Mouse (Mus musculus): ENCODE measurements around the gene Gfpt2. TPM values are rescaled to one million over a fixed set of nuclear protein-coding genes. Genes with fewer than 3 reads are reported as not detected.

Gene Gfpt2
- polyA plus RNA-seq, 1 experiment: 5.5 TPM

DNA sequence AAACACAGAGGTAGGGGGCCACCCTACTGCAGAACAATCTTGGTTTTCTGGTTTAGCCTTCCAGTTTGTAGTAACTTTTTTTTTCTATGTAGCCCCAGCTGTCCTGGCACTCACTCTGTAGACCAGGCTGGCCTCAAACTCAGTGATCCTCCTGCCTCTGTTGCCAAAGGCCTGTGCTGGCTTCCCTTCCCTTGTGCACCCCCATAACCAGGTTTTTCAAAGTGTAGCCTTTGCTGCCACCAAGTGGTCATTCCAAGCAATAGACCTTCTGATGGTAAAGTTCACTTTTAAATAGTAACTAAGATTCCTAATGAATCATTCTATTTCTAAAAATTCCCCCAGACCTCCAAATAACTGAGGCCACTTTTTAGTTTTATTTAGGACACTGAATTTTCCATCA, 75.8 kb downstream of the Gfpt2 start:
- DNase-seq (ENCODE audit: low read depth): peak; percentile 75
- no peak for TF ChIP-seq POLR2A (IDR thresholded peaks at IDR 0.05; ENCODE audit: borderline replicate concordance, extremely low read depth, insufficient read depth, insufficient read length, poor library complexity, severe bottlenecking)
- peak; percentile 73 for TF ChIP-seq CTCF (IDR thresholded peaks at IDR 0.05; ENCODE audit: borderline replicate concordance, extremely low read depth, insufficient read depth, insufficient read length)

DNA sequence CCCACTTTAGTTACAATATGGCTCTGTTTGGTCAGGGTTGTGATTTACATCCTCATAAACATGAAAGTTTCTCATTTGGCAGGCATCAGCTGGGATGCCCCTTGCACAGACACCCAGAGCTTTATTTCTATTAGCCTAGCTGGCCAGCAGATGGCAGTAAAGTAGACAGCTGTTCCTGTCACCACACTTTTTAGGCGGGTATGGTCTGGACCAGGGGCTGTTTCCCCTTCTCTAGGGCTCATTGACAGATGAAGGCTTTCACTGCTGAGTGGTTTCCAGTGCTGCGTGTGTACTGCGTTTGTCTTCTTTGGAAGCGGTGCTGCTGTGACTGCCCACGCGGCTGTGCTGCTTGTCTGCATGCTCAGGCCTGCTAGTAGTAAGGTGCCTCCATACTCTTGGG, 77.9 kb downstream of the Gfpt2 start:
- DNase-seq (ENCODE audit: low read depth): peak; percentile 75
- TF ChIP-seq CTCF (IDR thresholded peaks at IDR 0.05; ENCODE audit: borderline replicate concordance, extremely low read depth, insufficient read depth, insufficient read length) (peak; percentile 73; the same call in 1 of the 2 replicates), POLR2A (IDR thresholded peaks at IDR 0.05; ENCODE audit: borderline replicate concordance, extremely low read depth, insufficient read depth, insufficient read length, poor library complexity, severe bottlenecking) (no peak)

- no peak for DNase-seq (ENCODE audit: low read depth)
- no peak for TF ChIP-seq CTCF (IDR thresholded peaks at IDR 0.05; ENCODE audit: borderline replicate concordance, extremely low read depth, insufficient read depth, insufficient read length)
- TF ChIP-seq POLR2A (IDR thresholded peaks at IDR 0.05; ENCODE audit: borderline replicate concordance, extremely low read depth, insufficient read depth, insufficient read length, poor library complexity, severe bottlenecking): no peak
These were observed 78.8 kb downstream of the Gfpt2 start for GRCm38 (mm10) chr11:49872779-49873178.

- no peak for TF ChIP-seq POLR2A (IDR thresholded peaks at IDR 0.05; ENCODE audit: borderline replicate concordance, extremely low read depth, insufficient read depth, insufficient read length, poor library complexity, severe bottlenecking)
- DNase-seq (ENCODE audit: low read depth): peak; percentile 71
These were observed 83.2 kb downstream of the Gfpt2 start for GRCm38 (mm10) chr11:49876948-49877817.

DNA sequence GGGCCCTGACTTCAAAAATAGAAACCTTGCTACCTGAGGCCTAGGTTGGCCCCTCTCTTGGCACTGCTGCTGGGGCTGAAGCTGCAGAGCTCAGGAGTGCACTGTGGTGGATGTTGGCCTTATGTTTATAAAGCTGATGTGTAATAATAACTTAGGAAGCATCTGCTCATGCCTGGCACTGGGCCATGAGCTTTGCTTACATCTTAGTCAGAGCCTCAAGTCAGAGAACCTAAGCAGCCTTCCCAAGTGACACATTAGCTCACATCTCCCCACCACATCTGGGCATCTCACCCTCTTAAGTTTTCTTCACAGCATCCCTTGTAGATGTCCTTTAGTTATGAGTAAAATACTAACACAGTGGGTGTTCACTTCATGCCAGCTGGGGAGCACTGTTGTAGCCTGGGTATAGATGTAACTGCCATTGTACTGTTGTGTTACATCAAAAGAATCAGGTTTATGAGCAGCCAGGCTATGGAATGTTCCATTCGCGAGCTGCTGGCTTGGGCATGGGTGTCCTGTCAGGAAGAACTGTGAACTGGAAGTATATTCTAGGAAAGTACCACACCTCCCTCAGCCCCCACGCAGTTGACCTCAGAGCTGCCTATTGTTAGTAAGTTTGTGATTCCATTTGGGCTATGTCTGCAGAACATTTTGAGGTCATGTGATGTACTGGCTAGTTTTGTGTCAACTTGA, 86.1 kb downstream of the Gfpt2 start:
- DNase-seq (ENCODE audit: low read depth): no peak
- TF ChIP-seq POLR2A (IDR thresholded peaks at IDR 0.05; ENCODE audit: borderline replicate concordance, extremely low read depth, insufficient read depth, insufficient read length, poor library complexity, severe bottlenecking): no peak
- no peak for TF ChIP-seq CTCF (IDR thresholded peaks at IDR 0.05; ENCODE audit: borderline replicate concordance, extremely low read depth, insufficient read depth, insufficient read length)

- no peak for DNase-seq (ENCODE audit: low read depth)
These were observed 89.4 kb downstream of the Gfpt2 start for GRCm38 (mm10) chr11:49883394-49883793.

More at GRCm38 (mm10) chr11:49883394-49883793, 89.4 kb downstream of the Gfpt2 start:
- TF ChIP-seq CTCF (IDR thresholded peaks at IDR 0.05; ENCODE audit: borderline replicate concordance, extremely low read depth, insufficient read depth, insufficient read length): no peak
- TF ChIP-seq POLR2A (IDR thresholded peaks at IDR 0.05; ENCODE audit: borderline replicate concordance, extremely low read depth, insufficient read depth, insufficient read length, poor library complexity, severe bottlenecking): no peak

Other genes with a start within 250 kb of the Gfpt2 start
- gene Olfr1380, start 237.3 kb upstream of the Gfpt2 start, polyA plus RNA-seq (2012; rRNA removed): not detected in 2 replicates
- 2.3 and 3.7 TPM in 2 replicates for gene Flt4, start 184.9 kb upstream of the Gfpt2 start, polyA plus RNA-seq (2012; rRNA removed)
- gene Scgb3a1, start 130.6 kb upstream of the Gfpt2 start, polyA plus RNA-seq (2012; rRNA removed): not detected in 2 replicates
- 72.9 and 74.3 TPM in 2 replicates for gene Cnot6, start 81.5 kb upstream of the Gfpt2 start, polyA plus RNA-seq (2012; rRNA removed)
- gene Mapk9, start 52.6 kb downstream of the Gfpt2 start, polyA plus RNA-seq (2012; rRNA removed): 81.0 and 89.3 TPM in 2 replicates
- 10.4 and 16.4 TPM in 2 replicates for gene Rasgef1c, start 107.7 kb downstream of the Gfpt2 start, polyA plus RNA-seq (2012; rRNA removed)
- gene Rnf130, start 231.2 kb downstream of the Gfpt2 start, polyA plus RNA-seq (2012; rRNA removed): 45.4 and 47.7 TPM in 2 replicates